Mouse (Mus musculus): ENCODE measurements around the gene Foxd3. TPM values are rescaled to one million over a fixed set of nuclear protein-coding genes. Genes with fewer than 3 reads are reported as not detected.
"Not testable (repeated sequence)": the region's sequence is repeated elsewhere in the genome, so short reads cannot be mapped to it uniquely, and the experiment has no call there.

The Foxd3 gene
- 1 to 10 TPM; 1.4 to 2.0 TPM for total RNA-seq (2021)
- long read RNA-seq, experiment 1, result 0 reads
- long read RNA-seq, experiment 2, partial matches to known transcripts, result 0 of 1 reads
- long read RNA-seq, experiment 2, other reads (novel, unspliced or antisense), result 0 of 1 reads

DNA sequence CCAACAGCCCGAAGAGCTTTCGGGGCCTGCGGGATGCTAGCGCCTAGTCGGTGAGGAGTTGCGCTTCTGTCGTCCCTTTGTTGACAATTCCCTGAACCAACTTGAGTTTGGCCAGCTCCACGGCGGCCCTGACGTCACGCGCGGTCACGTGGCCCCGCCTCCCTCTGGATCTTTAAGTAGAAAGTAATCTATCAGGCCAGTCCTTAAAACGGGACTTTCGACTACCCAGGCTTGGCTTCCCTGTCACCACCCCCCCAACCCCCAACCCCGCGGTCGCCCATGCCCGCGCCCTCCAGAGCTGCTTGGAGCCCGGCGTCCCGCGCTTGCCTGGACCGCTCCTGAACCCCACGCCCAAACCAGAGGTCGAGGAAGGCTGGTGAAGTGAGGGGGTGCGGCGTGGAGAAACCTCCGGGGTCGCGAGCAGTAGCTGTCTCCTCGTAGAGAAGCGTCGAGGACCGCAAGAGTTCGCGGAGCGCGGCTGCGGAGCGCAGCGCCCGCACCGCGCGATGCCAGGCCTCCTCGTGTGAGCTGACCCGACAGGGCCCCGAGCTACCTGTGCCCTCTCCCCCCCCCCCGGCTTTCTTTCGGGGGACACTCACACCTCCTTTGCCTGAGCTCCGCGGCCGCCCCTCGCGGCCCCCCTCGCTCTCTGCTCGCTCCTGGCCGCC, at the start of gene Foxd3:
Gene Foxd3, plus strand, starts transcription at position 363 of the 668 bp plus-strand sequence.
- DNase-seq, result no peak

DNA sequence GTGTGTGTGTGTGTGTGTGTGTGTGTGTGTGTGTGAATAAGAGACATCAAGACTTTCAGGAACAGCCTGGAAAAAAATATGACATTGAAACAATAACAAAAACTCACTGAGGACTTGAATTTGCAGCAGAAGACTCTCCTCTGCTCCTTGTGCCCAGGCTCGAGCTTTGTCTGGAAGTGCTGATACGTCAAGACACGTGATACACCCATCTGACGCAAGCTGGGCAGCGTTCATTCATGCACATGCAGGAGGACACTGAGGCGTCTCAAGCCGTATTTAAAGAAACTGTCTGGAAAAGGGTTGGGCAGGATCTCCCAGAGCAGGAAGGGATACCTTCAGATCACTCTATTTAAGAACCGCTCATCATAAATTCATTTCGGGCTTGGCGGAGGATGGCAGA, 43.9 kb upstream of the Foxd3 start:
- no peak for DNase-seq

- DNase-seq, result no peak
Observed at GRCm38 (mm10) chr4:99612609-99613350, 43.3 kb upstream of the Foxd3 start.

DNA sequence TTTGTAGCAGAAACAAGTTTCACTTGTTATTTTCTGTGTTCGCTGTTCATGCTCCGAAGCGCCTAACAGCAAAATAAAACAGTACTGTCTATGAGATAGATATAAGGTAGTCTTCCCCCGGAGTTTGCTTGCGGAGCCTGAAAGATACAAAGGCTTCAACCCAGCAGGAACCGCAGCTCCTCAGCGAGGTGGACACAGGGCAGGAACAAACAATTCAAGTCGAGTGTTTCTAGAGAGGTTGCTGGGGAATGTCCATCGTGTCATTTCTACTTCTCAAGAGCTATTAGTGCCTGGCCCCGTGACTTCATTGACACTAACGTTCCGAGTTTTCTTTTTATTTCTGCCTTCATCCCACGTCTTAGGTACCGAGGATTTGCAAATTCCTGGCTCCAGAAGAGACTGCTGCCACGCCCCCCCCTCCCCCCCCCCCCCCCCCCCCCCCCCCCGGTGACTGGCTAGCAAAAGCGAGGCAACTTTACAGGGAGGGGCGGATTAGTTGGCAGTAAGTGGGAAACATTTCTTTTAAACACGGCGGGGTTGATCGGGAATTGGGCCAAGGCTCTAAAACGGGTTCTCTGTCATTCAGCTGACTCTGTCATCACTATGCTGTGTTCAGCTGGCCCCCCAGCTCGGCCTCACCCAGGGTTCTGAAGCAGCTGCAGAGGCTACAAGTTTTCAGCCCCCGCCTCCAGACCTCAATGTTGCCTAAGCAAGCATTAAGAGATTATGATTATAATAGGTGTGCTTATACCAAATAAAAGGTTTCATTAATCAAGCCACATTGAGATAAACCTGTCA, 29.9 kb upstream of the Foxd3 start:
- DNase-seq, result peak; percentile 6

- DNase-seq, result no peak
Observed at GRCm38 (mm10) chr4:99627057-99627456, 29.0 kb upstream of the Foxd3 start.

DNA sequence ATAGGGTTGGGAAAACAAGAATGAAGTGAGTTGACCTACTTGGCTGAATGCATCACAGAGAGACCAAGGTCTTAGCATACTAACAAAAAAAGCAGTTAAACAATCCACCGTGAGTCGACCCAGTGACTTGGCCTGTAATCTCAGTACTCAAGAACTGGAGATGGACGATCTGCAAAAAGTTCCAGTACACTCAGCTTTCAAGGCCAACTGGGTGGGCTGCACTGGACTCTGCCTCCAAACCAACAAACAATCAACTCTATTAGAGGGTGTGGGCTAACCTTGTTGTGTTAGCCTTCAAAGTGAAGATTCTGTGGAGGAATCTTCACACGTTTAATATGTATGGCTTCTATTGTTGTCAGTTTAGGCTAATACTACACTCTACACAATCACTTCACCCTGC, 20.1 kb upstream of the Foxd3 start:
- no peak for DNase-seq

DNA sequence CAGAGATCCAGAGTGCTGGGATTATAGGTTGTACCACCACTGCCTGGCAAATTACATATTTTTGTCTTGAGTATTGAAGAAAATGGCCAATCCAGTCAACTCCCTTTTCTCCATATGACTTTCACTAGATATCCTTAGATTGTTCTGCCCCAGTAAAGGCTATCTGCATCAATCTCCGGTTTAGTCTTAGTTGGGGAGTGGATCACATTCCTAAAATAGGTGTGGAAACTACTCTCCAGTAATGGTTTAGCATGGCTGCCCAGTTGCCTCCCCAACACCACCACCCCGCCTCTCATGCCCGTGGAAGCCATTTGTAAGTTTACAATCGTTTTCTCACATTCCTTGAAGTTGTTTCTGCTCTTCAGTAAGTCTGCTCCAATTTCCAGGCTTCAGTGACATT, 19.4 kb upstream of the Foxd3 start:
- DNase-seq, result no peak

- DNase-seq, result not testable (repeated sequence)
Observed at GRCm38 (mm10) chr4:99640619-99641018, 15.5 kb upstream of the Foxd3 start.

- no peak for DNase-seq
Observed at GRCm38 (mm10) chr4:99641920-99642319, 14.2 kb upstream of the Foxd3 start.

GRCm38 (mm10) chr4:99645560-99645959, 10.5 kb upstream of the Foxd3 start:
- no peak for DNase-seq

- no peak for DNase-seq
Observed at GRCm38 (mm10) chr4:99650088-99650944, 5.8 kb upstream of the Foxd3 start.

DNA sequence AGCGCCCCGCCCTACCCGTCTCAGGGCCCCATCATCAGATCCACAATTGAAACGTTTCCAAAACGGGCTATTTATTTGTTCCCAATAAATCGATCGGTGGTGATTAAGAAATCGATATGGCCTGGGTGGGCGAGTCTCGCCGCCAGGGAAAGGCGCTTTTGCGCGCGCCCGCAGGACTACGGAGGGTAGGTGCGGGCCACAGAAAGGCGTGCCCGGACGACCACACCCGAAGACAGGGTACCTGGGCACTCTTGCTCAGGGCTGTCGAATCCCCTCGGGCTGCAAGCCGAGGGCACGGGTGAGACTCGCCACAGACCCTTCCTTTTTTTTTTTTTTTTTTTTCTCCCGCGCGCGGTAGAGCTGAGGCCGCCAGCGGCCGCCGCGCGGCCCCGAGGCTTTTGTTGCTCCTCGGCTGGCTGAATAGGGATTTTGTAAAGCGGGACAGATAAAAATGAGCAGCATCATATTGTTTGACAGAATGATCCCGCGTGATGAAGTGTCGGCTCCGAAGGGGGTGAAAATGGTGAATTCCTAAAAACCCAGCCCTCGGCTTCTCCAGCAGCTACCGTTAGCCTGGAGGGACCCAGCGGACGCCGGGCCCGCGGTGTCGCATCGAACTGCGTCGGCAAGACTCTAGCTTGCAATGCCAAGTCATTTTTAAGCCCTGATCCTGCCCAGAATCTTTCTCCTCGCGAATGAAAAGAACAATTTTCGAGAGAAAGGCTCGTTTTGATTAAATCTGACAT, 5.0 kb upstream of the Foxd3 start:
- DNase-seq, result no peak

DNA sequence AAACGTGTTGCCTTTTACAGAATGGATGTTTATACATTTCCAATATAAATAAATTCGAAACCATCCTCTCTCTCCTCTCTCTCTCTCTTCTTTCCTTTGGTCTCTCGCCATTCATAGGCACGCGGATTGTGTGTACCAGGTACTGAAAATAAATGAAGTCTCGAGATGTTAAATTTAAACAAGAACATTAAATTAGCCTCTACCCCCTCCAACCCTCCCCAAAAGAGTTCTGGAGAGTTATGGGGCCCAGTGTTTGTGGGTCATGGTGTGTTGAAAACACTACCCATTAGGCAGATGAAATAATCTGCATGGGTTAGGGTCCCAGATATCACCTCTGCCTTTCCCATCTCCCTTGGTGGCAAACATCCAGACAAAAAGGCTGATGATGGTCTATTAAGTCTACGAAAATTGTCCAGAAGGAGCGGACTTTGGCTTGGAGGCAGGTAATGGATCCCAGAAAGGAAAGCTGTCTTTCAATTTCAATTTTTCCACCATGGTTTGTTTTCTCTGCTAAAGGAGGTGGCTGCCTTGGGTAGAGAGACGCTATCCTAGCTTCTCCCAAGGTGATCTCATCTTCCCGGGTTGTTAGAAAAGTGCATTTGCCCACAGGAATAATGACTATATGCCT, 4.2 kb upstream of the Foxd3 start:
- DNase-seq, result no peak

DNA sequence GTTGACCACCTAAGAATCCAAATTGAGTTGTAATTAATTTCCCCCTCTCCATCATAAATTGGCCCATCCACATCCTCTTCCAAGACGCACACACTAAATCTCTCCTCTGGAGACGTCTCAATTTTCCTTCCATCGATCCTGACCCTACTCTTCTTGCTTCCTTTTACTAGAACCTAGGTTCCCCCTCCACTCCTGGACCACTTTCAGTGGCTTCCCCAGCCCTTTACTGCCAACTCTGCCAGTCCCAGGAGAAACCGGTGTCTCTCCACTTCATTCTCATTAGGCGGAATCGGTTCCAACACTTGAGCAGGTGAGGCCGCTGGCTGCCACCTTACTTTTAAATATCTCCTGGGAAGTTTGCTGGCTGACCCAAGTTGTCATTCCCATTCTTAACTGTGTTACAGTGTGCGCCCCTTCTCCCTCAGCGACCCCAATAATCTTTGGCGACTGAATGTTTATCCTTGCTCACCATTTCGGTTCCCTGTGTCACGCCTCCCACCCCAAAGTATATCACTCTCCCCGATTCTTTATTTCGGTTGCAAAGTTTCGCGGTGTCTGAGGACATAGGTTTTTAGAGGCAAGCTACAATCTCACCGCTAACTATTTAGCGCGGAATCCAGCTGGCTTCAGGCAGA, 3.4 kb upstream of the Foxd3 start:
- DNase-seq, result no peak

DNA sequence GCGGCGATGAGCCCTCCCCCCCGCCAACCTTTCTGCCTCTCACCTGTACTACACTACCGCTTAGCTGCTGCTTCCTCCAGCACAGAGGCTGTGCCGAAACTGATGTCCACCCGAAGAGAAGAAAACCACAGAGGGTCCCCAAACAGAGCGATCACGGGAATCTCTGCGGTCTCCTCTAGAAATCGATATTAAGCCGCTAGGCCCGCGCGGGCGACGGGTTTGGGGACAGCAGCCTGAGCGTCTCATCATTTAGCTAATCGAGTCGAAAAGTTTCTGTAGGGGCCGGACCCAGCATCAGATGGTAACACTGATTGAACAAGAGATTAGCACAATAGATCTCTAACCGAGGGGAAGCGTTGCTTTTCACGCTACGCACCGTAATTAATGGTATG, 2.9 kb upstream of the Foxd3 start:
- DNase-seq, result no peak

DNA sequence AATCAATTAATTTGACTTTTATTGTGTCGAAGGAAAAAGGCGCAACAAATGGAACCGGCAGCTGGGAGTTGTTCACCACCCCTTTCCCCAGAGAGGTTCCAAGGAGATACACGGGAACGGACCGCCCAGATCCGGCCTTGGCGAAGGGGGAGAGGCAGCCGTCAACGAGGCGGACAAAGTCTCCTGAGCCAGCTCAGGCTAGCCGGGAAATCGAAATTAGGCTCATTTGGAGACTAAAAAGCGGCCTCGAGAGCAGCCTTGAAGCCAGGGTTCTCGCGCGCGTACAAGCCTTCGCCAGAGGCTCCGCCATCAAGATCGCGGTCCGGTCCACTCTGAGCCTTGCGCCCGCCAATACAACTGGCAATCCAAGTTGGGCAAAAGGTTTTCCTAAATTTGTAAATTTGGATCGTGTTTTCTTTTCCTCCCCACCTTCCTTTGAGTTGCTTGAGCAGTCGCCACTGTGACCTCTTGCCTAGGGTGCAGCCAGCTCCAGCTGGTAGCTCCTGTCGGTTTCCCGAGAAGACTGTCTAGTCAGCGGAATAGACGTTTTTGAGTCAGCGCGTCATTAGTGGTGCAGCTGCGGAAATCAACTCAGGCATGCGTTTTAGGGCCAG, 2.4 kb upstream of the Foxd3 start:
- DNase-seq, result no peak

DNA sequence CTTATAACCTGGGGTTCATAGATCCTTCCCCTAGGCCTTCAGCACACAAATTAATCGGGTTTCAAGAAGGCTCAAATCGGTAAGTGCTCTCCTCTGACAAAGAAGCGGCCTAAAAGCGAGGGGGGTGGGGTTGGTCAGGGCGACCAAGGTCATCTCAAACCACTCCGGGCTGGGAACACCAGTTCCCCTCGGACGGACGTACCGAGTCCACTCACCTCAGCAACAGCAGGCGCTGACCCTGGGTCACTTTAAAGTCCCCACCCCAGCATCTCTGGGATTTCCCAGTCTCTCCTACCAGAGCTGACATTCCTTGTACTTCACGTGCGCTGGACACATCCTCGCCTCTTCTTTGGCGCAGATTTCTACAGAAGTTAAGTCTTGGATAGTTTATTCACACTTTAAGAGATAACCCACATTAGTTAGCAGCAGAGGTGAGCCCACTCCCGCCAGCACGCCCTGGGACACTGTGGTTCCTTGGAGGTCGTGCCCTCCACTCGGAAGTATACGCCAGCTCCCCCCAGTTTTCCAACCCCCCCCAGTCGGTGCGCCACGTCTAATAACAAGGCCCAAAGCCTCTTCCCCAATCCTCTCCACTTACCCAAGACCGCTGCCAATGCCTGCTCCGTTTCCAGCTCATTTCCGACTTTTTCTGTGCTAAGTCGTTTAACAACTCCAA, 1.3 kb upstream of the Foxd3 start:
- no peak for DNase-seq

- DNase-seq, result no peak
Observed at GRCm38 (mm10) chr4:99656605-99657429, 718 bp downstream of the Foxd3 start.
